Mouse (Mus musculus): ENCODE results near the gene Ppa2.

DNA sequence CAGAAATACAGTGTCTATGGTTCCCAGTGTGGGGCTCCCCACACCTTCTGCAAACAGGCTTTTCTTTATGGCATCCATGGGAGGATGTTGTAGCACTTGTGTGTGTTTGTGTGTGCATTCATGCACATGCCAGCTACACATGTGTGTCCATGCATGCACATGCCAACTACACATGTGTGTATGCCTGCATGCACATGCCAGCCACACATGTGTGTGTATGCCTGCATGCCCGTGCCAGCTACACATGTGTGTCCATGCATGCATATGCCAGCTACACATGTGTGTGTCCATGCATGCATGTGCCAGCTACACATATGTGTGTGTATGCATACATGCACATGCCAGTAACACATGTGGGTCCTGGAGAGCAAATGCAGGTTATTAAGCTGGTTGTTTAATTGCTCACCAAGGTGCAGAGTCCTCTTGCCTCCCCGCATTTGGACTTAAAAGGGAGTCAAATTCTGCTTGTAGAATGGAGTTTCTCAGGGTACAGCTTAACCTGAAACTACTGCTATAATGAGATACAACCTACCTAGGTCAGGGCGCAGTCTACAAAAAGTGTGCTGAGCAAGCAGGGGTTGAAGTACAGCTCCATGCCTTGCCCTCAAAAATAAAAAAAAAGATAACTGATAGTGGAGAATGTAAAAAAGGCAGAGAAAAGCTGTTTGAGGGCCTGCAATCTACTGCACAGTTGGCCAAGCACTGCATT is 3.7 kb downstream of the Ppa2 start:
- TF ChIP-seq POLR2A (IDR thresholded peaks at IDR 0.05; ENCODE audit: low read depth, low read length) (no peak), CTCF (conservative IDR thresholded peaks at IDR 0.05; ENCODE audit: insufficient read depth, insufficient read length, low read depth, low read length) (no peak)
